Mouse (Mus musculus): Measurements from ENCODE around the gene Map3k7.
"Not testable (repeated sequence)": the region's sequence is repeated elsewhere in the genome, so short reads cannot be mapped to it uniquely, and the experiment has no call there.

The Map3k7 gene

DNA sequence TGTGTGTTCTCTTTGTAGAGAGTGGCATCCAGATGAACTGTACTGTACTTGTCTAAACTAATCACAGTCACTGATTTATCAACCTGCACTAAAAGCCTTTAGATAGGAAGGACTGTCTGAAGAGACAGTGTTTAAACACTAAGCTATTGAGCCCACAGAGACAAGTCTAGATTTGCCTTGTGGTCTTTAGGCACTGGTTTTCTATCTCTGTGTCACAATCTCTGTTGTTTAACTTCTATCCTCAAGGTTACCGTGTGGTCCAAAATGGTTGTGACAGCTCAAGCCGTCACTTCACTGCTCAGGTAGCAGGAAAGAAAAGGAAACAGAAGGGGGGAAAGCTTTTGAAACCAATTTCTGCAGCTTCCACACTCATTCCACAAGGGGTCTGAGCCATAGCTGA is 29.5 kb downstream of the Map3k7 start:
- DNase-seq (ENCODE audit: low spot score in 2 of 2), result no peak

DNA sequence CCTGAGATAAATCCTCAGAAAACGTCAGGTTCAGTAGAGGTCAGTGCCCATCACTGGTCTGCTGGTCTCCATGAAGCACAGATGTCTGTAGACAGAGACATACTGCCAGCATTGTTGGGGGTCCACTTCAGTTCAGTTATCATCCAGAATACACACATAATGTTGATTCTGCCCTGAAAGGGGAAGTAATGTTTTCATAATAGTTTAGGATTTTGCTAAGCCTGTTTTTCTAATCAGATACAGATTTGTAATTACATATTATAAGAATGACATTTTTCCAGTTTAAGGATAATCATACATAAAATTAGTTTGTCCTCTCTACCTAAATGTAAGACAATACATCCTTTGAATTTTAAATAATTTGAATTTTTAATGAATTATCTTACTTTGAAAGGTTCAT is 30.0 kb downstream of the Map3k7 start:
- no peak for DNase-seq (ENCODE audit: low spot score in 2 of 2)

DNA sequence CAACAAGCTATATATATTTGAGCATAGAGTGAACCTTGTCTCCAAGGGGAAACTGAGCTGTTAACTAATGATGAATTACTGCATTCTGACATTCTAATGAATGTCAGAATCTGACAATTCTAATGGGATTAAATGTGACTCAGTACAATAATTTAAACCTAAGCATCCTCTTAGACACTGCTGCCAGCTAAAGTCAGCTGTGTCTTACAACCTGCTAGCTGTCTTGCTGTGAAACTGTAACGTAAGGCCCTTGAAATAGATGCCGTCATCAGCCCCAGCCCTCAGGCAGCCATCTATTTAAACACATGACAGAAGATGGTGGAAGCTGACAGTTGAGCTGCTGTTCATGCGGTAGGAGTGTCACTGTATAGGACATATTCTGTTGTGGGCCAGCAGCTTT is 37.6 kb downstream of the Map3k7 start:
- DNase-seq (ENCODE audit: low spot score in 2 of 2), result no peak

DNA sequence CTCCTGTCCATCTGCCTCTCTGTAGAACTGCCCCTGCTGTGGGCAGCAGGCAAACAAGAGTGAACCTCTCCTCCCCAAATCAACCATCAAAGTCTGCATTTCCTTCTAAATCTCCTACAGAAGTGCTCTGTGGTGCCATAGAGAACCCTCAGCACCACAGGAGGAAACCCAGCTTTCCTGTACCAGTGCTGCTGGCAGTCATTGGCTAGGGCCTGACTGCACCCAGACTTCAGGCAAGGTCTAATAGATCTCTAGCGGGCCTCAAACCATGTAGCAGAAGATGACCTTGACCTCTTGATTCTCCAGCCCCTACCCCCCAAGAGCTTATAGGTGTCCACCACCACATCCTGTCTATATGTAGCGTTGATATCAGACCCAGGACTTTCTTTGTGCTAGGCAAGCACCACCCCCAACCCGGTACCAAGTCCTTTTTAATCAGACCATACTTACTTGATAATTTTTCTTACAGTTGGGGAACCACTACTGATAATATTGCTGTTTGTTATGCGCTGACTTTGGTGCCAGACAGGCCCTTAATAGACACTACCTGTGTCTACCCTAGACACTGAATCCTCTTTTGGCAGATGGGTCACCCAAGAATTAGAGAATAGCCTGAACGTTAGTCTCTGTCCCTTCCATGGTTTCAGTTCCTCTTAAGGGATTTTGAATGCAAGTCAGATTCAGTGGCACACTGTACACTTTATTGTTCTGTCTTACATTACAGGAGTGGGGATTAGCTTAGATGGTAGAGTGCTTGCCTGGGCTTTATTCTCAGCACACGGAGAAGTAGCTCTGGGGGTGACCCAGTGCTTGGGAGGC is 41.1 kb downstream of the Map3k7 start:
- DNase-seq (ENCODE audit: low spot score in 2 of 2), result no peak

- no peak for DNase-seq (ENCODE audit: low spot score in 2 of 2)
Observed at GRCm38 (mm10) chr4:32007174-32007573, 43.3 kb downstream of the Map3k7 start.

GRCm38 (mm10) chr4:32008095-32008494 is 44.2 kb downstream of the Map3k7 start:
- no peak for DNase-seq (ENCODE audit: low spot score in 2 of 2)

GRCm38 (mm10) chr4:32010808-32011207 is 46.9 kb downstream of the Map3k7 start:
- DNase-seq (ENCODE audit: low spot score in 2 of 2), result no peak

- no peak for DNase-seq (ENCODE audit: low spot score in 2 of 2)
Observed at GRCm38 (mm10) chr4:32011218-32011973, 47.5 kb downstream of the Map3k7 start.

DNA sequence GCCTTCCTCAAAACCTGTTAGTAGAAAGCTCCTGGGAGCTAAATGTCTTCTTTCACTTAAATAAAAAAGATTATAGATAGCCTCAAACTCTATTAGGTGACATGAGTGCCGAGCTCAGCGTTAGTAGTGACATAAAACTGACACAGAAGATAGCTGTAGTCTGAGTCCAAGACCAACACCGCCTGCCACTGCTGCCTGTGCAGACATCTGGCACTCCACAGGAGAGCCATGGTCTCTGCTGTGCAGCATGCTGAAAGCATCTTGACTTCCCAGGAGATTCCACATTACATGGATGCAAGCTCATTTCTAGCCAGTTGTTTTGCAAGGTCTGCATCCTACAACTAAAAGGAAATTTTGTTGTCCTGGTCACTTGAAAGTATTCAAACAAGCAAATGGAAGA is 57.2 kb downstream of the Map3k7 start:
- no peak for DNase-seq (ENCODE audit: low spot score in 2 of 2)

- DNase-seq (ENCODE audit: low spot score in 2 of 2), result no peak
Observed at GRCm38 (mm10) chr4:32022321-32022720, 58.4 kb downstream of the Map3k7 start.

DNA sequence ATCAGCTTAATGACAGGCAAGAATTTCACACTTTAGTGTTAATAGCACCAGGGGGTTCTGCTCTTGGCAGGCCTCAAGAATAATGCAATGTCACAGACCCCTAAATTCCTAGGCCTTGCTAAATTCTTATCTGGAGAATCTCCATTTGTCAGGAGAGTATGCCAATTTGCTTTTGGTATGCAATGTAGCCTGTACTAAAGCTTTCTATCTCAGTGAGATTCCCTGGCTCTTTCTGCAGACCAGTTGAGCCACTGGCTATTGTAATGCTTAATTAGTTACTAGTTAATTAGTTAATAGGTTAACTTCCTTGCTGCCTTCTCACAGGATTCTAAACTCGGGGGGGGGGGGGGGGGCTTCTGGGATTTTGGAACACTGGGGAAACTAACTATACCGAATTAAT is 60.3 kb downstream of the Map3k7 start:
- DNase-seq (ENCODE audit: low spot score in 2 of 2), result not testable (repeated sequence)

- DNase-seq (ENCODE audit: low spot score in 2 of 2), result no peak
Observed at GRCm38 (mm10) chr4:32025105-32025504, 61.2 kb downstream of the Map3k7 start.

GRCm38 (mm10) chr4:32027094-32027493 is 63.2 kb downstream of the Map3k7 start:
- no peak for DNase-seq (ENCODE audit: low spot score in 2 of 2)

DNA sequence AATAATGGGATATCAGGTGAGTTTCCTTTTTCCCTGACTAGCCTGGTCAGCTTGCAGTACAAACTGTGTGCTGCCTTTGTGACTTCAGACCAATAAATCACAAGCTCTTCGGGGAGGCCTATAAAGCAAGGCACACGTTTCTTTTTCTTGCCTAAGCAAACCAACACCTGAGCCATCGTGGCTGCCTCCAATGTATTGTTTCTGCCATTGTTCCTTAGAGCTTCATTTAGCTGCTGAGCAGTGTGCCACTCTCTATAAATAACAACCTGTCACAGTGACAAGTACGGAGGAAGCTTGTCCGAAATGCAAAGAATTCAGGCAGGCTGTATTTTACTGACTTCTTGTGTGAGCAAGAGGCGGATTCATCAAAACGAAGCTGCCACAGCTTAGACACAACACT is 73.4 kb downstream of the Map3k7 start:
- DNase-seq (ENCODE audit: low spot score in 2 of 2), result no peak

GRCm38 (mm10) chr4:32041741-32042452 is 78.0 kb downstream of the Map3k7 start:
- no peak for DNase-seq (ENCODE audit: low spot score in 2 of 2)

DNA sequence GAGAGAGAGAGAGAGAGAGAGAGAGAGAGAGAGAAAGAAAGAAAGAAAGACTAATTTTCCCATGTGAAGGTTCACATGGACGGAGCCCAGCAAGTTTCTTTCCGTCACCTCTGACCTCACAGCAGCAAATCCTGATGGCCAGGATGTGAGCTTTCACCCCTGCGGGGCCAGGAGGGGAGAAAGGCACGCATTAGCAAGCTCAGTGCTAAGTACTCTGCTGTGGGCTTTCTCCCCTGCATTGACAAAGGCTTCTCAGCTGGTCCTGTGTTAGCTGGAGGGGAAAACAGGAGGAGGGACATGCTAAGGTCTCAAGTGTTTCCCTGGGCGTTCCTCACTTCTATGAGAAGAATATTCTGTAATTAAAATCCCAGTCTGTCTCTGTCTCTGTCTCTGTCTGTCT is 81.3 kb downstream of the Map3k7 start:
- no peak for DNase-seq (ENCODE audit: low spot score in 2 of 2)

- no peak for DNase-seq (ENCODE audit: low spot score in 2 of 2)
Observed at GRCm38 (mm10) chr4:32049824-32050223, 85.9 kb downstream of the Map3k7 start.

DNA sequence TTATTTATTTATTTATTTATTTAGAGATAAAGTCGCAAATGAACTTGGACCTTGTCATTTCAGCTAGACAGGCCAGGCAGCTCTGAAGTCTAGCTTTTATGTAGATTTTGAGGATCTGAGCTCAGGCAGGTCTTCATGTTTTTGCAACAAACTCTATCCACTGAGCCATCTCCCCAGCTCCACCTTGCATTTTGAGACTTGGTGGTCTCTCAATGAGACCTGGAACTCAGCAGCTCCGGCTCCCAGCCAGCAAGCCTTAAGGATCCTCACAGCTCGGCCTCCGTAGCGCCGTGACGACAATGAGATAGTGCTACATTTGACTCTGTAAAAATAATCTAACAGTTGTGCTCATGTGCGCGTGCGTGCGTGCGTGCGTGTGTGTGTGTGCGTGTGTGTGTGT is 89.3 kb downstream of the Map3k7 start:
- DNase-seq (ENCODE audit: low spot score in 2 of 2), result no peak

GRCm38 (mm10) chr4:32055151-32056052 is 91.5 kb downstream of the Map3k7 start:
- peak; percentile 74 to 84 for DNase-seq (ENCODE audit: low spot score in 2 of 2)

GRCm38 (mm10) chr4:32056441-32056840 is 92.5 kb downstream of the Map3k7 start:
- DNase-seq (ENCODE audit: low spot score in 2 of 2), result no peak

- peak in 1 of 2 experiments; percentile 17 for DNase-seq (ENCODE audit: low spot score in 2 of 2)
Observed at GRCm38 (mm10) chr4:32057102-32057501, 93.2 kb downstream of the Map3k7 start.
